Mouse (Mus musculus): ENCODE measurements at regions not wholly inside any gene's neighbourhood (a gene's known extent, or its start where the extent isn't known, plus 50 kb on each side); places are given as distances from the start of the nearest gene placed in this dataset.

GRCm38 (mm10) chr9:101404441-101405081 is 153.0 kb upstream of the Ppp2r3a start:
- 0 out of 2 replicates have a peak, but pooled peaks have one; percentile 61 for ATAC-seq (ENCODE audit: insufficient number of reproducible peaks, insufficient read depth, low FRiP score, low read depth)
- no peaks in the 10 kb centered on the region for H3K9me3 ChIP-seq (ENCODE audit: control insufficient read depth, low read depth, low read length)
- H3K27ac ChIP-seq (ENCODE audit: low read length): no peak overlapping the region
- 0 out of 2 replicates have a peak, but pooled peaks cover 4% of the 10 kb centered on the region for H3K4me1 ChIP-seq (ENCODE audit: control insufficient read depth, insufficient read depth, low read length)
- no peak overlapping the region for H3K9ac ChIP-seq (replicated peaks; ENCODE audit: low read depth, low read length)
- H3K4me3 ChIP-seq (ENCODE audit: low read depth, low read length): no peak overlapping the region
- 31% methylated on average over 13 of the region's 13 CpGs for WGBS
- H3K4me2 ChIP-seq (replicated peaks; ENCODE audit: low read depth, low read length): no peak overlapping the region
- no peaks in the 10 kb centered on the region for H3K27me3 ChIP-seq (ENCODE audit: control insufficient read depth, insufficient read depth, low read length)
- no peaks in the 10 kb centered on the region for H3K36me3 ChIP-seq (ENCODE audit: control insufficient read depth, insufficient read depth, low read length)

GRCm38 (mm10) chr9:101404034-101404433 is 152.4 kb upstream of the Ppp2r3a start:
- no peak overlapping the region for H3K4me3 ChIP-seq (ENCODE audit: low read depth, low read length)
- no peak for ATAC-seq (ENCODE audit: insufficient number of reproducible peaks, insufficient read depth, low FRiP score, low read depth)

GRCm38 (mm10) chr9:101402544-101403194 is 151.1 kb upstream of the Ppp2r3a start:
- Histone ChIP-seq H3K9me3 (ENCODE audit: control insufficient read depth, low read depth, low read length) (no peaks in the 10 kb centered on the region), H3K27me3 (ENCODE audit: control insufficient read depth, insufficient read depth, low read length) (no peaks in the 10 kb centered on the region), H3K4me1 (ENCODE audit: control insufficient read depth, insufficient read depth, low read length) (0 out of 2 replicates have a peak, but pooled peaks cover 4% of the 10 kb centered on the region), H3K36me3 (ENCODE audit: control insufficient read depth, insufficient read depth, low read length) (no peaks in the 10 kb centered on the region), H3K4me2 (replicated peaks; ENCODE audit: low read depth, low read length) (no peak overlapping the region), H3K4me3 (ENCODE audit: low read depth, low read length) (no peak overlapping the region), H3K27ac (ENCODE audit: low read length) (no peak overlapping the region), H3K9ac (replicated peaks; ENCODE audit: low read depth, low read length) (no peak overlapping the region)
- no peak for ATAC-seq (ENCODE audit: insufficient number of reproducible peaks, insufficient read depth, low FRiP score, low read depth)
- 59% methylated on average over 9 of the region's 9 CpGs for whole genome bisulfite sequencing

More at GRCm38 (mm10) chr9:101404034-101404433, 152.4 kb upstream of the Ppp2r3a start:
- Histone ChIP-seq H3K9ac (replicated peaks; ENCODE audit: low read depth, low read length) (no peak overlapping the region), H3K27ac (ENCODE audit: low read length) (no peak overlapping the region), H3K4me2 (replicated peaks; ENCODE audit: low read depth, low read length) (no peak overlapping the region), H3K4me1 (ENCODE audit: control insufficient read depth, insufficient read depth, low read length) (0 out of 2 replicates have a peak, but pooled peaks cover 4% of the 10 kb centered on the region), H3K9me3 (ENCODE audit: control insufficient read depth, low read depth, low read length) (no peaks in the 10 kb centered on the region), H3K36me3 (ENCODE audit: control insufficient read depth, insufficient read depth, low read length) (no peaks in the 10 kb centered on the region), H3K27me3 (ENCODE audit: control insufficient read depth, insufficient read depth, low read length) (no peaks in the 10 kb centered on the region)
- WGBS: 76% methylated on average over 3 of the region's 3 CpGs

- no peak overlapping the region for H3K4me3 ChIP-seq (ENCODE audit: low read depth, low read length)
- WGBS: 66% methylated on average over 9 of the region's 9 CpGs
- H3K4me2 ChIP-seq (replicated peaks; ENCODE audit: low read depth, low read length): no peak overlapping the region
- H3K27me3 ChIP-seq (ENCODE audit: control insufficient read depth, insufficient read depth, low read length): no peaks in the 10 kb centered on the region
- H3K9ac ChIP-seq (replicated peaks; ENCODE audit: low read depth, low read length): no peak overlapping the region
- no peaks in the 10 kb centered on the region for H3K36me3 ChIP-seq (ENCODE audit: control insufficient read depth, insufficient read depth, low read length)
- H3K4me1 ChIP-seq (ENCODE audit: control insufficient read depth, insufficient read depth, low read length): 0 out of 2 replicates have a peak, but pooled peaks cover 4% of the 10 kb centered on the region
- no peak for ATAC-seq (ENCODE audit: insufficient number of reproducible peaks, insufficient read depth, low FRiP score, low read depth)
- H3K27ac ChIP-seq (ENCODE audit: low read length): no peak overlapping the region
- no peaks in the 10 kb centered on the region for H3K9me3 ChIP-seq (ENCODE audit: control insufficient read depth, low read depth, low read length)
Observed at GRCm38 (mm10) chr9:101401416-101401815, 149.8 kb upstream of the Ppp2r3a start.

- Histone ChIP-seq H3K36me3 (ENCODE audit: control insufficient read depth, insufficient read depth, low read length) (no peaks in the 10 kb centered on the region), H3K9ac (replicated peaks; ENCODE audit: low read depth, low read length) (no peak overlapping the region), H3K4me3 (ENCODE audit: low read depth, low read length) (no peak overlapping the region), H3K27ac (ENCODE audit: low read length) (no peak overlapping the region), H3K4me1 (ENCODE audit: control insufficient read depth, insufficient read depth, low read length) (no peaks in the 10 kb centered on the region), H3K4me2 (replicated peaks; ENCODE audit: low read depth, low read length) (no peak overlapping the region), H3K9me3 (ENCODE audit: control insufficient read depth, low read depth, low read length) (no peaks in the 10 kb centered on the region), H3K27me3 (ENCODE audit: control insufficient read depth, insufficient read depth, low read length) (no peaks in the 10 kb centered on the region)
- ATAC-seq (ENCODE audit: insufficient number of reproducible peaks, insufficient read depth, low FRiP score, low read depth): no peak
- 59% methylated on average over 3 of the region's 3 CpGs for WGBS
Observed at GRCm38 (mm10) chr9:101398858-101399257, 147.3 kb upstream of the Ppp2r3a start.

GRCm38 (mm10) chr9:101369380-101369779 is 117.8 kb upstream of the Ppp2r3a start:
- H3K9me3 ChIP-seq (ENCODE audit: control insufficient read depth, low read depth, low read length): no peaks in the 10 kb centered on the region
- WGBS: 18% methylated on average over 2 of the region's 2 CpGs
- H3K27ac ChIP-seq (ENCODE audit: low read length): no peak overlapping the region
- no peaks in the 10 kb centered on the region for H3K36me3 ChIP-seq (ENCODE audit: control insufficient read depth, insufficient read depth, low read length)
- no peak for ATAC-seq (ENCODE audit: insufficient number of reproducible peaks, insufficient read depth, low FRiP score, low read depth)
- H3K4me3 ChIP-seq (ENCODE audit: low read depth, low read length): no peak overlapping the region
- H3K9ac ChIP-seq (replicated peaks; ENCODE audit: low read depth, low read length): no peak overlapping the region
- H3K4me2 ChIP-seq (replicated peaks; ENCODE audit: low read depth, low read length): no peak overlapping the region
- no peaks in the 10 kb centered on the region for H3K4me1 ChIP-seq (ENCODE audit: control insufficient read depth, insufficient read depth, low read length)
- H3K27me3 ChIP-seq (ENCODE audit: control insufficient read depth, insufficient read depth, low read length): no peaks in the 10 kb centered on the region

GRCm38 (mm10) chr9:101356607-101357006 is 105.0 kb upstream of the Ppp2r3a start:
- Histone ChIP-seq H3K4me2 (replicated peaks; ENCODE audit: low read depth, low read length) (no peak overlapping the region), H3K4me3 (ENCODE audit: low read depth, low read length) (no peak overlapping the region), H3K9ac (replicated peaks; ENCODE audit: low read depth, low read length) (no peak overlapping the region), H3K27me3 (ENCODE audit: control insufficient read depth, insufficient read depth, low read length) (no peaks in the 10 kb centered on the region), H3K9me3 (ENCODE audit: control insufficient read depth, low read depth, low read length) (no peaks in the 10 kb centered on the region), H3K4me1 (ENCODE audit: control insufficient read depth, insufficient read depth, low read length) (no peaks in the 10 kb centered on the region), H3K36me3 (ENCODE audit: control insufficient read depth, insufficient read depth, low read length) (no peaks in the 10 kb centered on the region), H3K27ac (ENCODE audit: low read length) (no peak overlapping the region)
- WGBS: 64% methylated on average over 6 of the region's 6 CpGs
- ATAC-seq (ENCODE audit: insufficient number of reproducible peaks, insufficient read depth, low FRiP score, low read depth): no peak

GRCm38 (mm10) chr9:101348771-101349170 is 97.2 kb upstream of the Ppp2r3a start:
- H3K4me3 ChIP-seq (ENCODE audit: low read depth, low read length): no peak overlapping the region
- no peak for ATAC-seq (ENCODE audit: insufficient number of reproducible peaks, insufficient read depth, low FRiP score, low read depth)
- 90% methylated on average over 4 of the region's 4 CpGs for WGBS
- H3K36me3 ChIP-seq (ENCODE audit: control insufficient read depth, insufficient read depth, low read length): no peaks in the 10 kb centered on the region
- H3K4me2 ChIP-seq (replicated peaks; ENCODE audit: low read depth, low read length): no peak overlapping the region
- no peaks in the 10 kb centered on the region for H3K4me1 ChIP-seq (ENCODE audit: control insufficient read depth, insufficient read depth, low read length)
- no peaks in the 10 kb centered on the region for H3K9me3 ChIP-seq (ENCODE audit: control insufficient read depth, low read depth, low read length)
- H3K27me3 ChIP-seq (ENCODE audit: control insufficient read depth, insufficient read depth, low read length): no peaks in the 10 kb centered on the region
- no peak overlapping the region for H3K27ac ChIP-seq (ENCODE audit: low read length)
- H3K9ac ChIP-seq (replicated peaks; ENCODE audit: low read depth, low read length): no peak overlapping the region

Measured in stomach, embryonic 14.5 days (tissue).